Mouse (Mus musculus) large intestine, adult 2 months (tissue): ENCODE data around the gene Slc5a6. TPM values are rescaled to one million over a fixed set of nuclear protein-coding genes. Genes with fewer than 3 reads are reported as not detected.
A peak's percentile ranks its signal among the peaks of the same experiment; 100 is the strongest.
"Not testable (repeated sequence)": the region's sequence is repeated elsewhere in the genome, so short reads cannot be mapped to it uniquely, and the experiment has no call there.

Experiments
- DNase-seq: peaks from one replicate; pipeline ENCODE4 v3.0.0-alpha.2; 2012; ENCODE audit warnings: low read depth, low spot score
- WGBS: fragments of 180-500 bp; shearing (Covaris S2); methylation state at CpG from one replicate; pipeline ENCODE4 v1.1.7; 2018; 5-methylcytosine and 5-hydroxymethylcytosine counted together
- polyA plus RNA-seq: library from polyadenylated mRNA; depleted of rRNA; stranded (reverse); fragments of >200 nt; gene quantifications from 2 replicates; pipeline ENCODE4 v1.2.3, GENCODE M21; 2012

Slc5a6 gene
- polyA plus RNA-seq, 1 experiment = 73.4 TPM

GRCm38 (mm10) chr5:31071059-31071458, 22.3 kb upstream of the Slc5a6 start:
- 75% methylated on average over 2 of the region's 2 CpGs for WGBS
- DNase-seq = no peak

GRCm38 (mm10) chr5:31069810-31070209, 21.1 kb upstream of the Slc5a6 start:
- DNase-seq = no peak
- 99% methylated on average over 3 of the region's 3 CpGs for WGBS

DNA sequence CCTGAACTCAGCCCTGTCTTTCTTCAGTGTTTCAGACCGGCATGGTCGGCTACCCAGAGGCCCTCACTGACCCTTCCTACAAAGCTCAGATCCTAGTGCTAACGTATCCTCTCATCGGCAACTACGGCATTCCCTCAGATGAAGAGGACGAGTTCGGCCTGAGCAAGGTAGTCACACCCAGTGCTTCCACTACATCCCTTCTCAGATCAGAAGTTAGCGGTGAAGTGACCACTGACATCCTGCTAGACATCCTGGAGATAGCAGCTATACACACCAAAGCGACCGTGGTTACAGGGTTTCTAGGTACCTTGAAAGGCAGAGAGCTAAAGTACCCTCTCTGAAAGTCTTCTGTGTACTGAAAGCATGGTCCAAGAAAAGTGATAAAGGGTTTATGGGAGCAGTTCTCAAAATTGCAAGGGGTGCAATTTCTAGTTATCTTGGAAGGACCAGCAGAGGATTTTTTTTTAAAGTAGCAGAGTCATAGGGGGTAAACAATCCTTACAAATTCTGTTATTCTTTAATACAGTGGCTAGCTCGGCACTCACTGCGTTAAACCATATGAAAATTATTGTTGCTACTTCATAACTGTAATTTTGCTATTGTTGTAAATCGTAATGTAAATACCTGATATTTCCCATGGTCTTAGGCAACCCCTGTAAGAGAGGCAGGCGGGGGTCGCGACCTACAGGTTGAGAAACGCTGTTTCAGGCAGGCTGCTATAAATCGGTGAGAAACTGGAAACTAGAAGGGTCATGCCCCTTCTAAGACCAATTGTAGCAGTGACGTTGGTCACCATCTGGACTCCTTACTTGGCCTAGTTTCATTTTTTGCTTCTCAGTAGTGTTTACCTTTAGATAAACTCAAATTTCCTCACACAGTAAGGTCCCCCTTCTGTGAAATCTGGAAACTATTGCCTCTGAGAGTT, 6.8 kb upstream of the Slc5a6 start:
- 26% methylated on average over 19 of the region's 19 CpGs for WGBS
- DNase-seq = no peak

DNA sequence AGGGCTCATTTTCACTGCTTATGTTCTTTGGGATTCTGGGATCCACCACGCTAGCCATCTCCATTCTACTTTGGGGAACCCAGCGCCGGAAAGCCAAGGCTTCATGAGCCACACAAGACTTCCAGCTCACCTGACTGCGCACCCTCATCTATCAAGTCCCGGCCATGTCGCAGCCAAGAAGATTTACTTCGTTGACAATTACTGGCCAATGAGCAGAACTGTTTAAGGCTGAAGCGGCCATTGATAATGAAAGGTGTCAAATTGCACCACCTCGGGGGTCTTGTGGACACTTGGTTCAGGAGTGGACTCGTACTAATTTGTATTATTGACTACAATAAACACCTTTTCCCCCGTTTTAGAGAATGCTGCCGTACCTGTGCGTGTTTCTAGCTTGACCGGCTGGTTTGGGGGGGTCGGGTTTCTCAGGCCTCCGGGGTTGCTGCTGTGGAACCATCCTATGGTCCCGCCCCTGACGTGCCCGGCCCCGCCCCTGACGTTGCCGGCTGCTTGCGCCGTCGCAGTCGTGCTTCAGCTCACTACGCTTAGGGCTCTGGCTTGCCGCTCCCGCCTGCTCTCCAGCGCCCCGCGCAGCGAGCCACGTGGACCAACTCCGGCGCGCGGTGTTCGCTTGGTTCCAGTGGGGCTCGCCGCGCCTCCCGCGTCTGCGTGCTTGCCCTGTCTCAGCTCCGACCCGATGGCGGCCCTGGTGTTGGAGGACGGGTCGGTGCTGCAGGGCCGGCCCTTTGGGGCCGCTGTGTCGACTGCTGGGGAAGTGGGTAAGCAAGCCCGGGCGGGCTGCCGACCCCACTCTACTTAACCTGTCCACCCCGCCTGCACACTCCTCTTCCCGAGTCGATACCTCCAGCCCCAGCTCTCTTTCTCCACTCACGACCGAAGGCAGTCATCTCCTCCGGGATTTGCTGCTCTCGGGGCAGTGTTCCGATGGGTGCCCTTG, 5.8 kb upstream of the Slc5a6 start, which contains the start of gene Cad:
Gene Cad, plus strand, starts transcription at position 520 of the 955 bp plus-strand sequence.
- peak; percentile 63 for DNase-seq
- WGBS = 3% methylated on average over 64 of the region's 64 CpGs

DNA sequence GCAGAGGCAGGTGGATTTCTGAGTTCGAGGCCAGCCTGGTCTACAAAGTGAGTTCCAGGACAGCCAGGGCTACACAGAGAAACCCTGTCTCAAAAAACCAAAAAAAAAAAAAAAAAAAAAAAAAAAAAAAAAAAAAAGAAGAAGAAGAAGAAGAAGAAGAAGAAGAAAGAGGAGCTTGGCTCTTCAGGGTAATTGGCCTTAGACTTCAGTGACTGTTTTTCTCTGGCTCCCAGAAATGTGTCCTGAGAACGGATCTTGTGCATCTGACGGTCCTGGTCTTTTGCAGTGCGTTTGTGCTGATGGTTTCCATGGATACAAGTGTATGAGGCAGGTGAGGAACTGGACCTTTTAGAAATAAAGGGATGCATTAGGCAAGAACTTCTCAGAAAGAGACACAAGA, 5.0 kb upstream of the Slc5a6 start:
- DNase-seq = not testable (repeated sequence)
- WGBS = 86% methylated on average over 4 of the region's 4 CpGs

DNA sequence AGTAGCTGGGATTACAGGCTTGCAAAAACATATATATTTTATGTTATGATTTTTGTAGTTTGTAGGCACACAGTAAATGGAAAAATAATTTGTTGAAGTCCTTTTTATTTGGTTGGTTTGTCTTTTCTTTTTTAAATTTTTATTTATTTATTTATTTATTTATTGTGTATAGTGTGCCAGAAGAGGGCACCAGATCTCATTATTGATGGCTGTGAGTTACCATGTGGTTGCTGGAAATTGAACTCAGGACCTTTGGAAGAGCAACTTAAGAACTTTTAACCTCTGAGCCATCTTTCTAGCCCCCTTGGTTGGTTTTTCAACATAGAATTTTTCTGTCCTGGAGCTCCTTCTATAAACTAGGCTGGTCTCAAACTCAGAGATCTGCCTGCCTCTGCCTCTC, 1.7 kb upstream of the Slc5a6 start:
- no peak for DNase-seq

GRCm38 (mm10) chr5:31047848-31048762, 619 bp downstream of the Slc5a6 start, which contains the start of gene Atraid:
Atraid (plus strand) TSS chr5:31048312.
- WGBS = under 1% methylated on average over 73 of the region's 73 CpGs
- peak; percentile 91 for DNase-seq

- no peak for DNase-seq
- 47% methylated on average over 5 of the region's 5 CpGs for WGBS
Measured at GRCm38 (mm10) chr5:31047074-31047473, 1.6 kb downstream of the Slc5a6 start.

DNA sequence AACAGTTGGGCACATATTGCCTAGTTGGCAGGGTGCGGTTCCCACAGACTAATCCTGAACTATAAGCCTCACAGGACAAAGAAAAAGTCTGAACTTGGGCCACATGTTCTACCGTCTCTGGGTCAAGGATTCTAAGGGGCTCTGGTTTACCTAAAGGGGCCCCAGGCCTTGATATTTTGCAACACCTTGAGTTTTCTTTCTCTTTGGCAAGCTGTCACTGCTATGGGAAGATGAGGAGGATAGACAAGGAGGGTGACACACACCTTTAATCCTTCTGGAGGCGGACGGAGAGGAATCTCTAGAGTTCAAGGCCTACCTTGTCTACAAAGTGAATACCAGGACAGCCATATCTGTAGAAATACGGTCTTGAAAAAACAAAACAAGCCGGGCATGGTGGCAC, 2.3 kb downstream of the Slc5a6 start:
- 72% methylated on average over 6 of the region's 6 CpGs for WGBS
- no peak for DNase-seq

GRCm38 (mm10) chr5:31038171-31038845, 10.4 kb downstream of the Slc5a6 start:
- no peak for DNase-seq

DNA sequence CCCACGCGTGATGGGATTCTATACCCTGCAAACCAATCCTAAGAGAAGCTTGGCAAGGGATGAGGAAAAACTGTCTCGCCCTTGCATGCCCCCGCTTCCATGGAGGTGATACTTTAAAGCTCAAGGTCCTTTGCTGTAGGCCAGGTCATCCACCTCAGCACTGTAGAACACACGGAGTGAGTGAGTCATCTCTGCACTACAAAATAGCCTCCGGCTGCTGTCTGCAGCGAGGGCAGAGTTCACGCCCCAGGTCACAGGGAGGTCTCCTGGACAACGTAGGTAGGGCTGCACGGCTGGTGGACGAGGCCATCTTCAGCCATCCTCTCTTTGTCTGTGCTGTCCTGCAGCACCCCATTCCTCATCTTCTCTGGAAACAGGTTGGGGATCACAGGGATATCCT, 12.2 kb downstream of the Slc5a6 start:
- not testable (repeated sequence) for DNase-seq
- WGBS = 78% methylated on average over 11 of the region's 11 CpGs

More at GRCm38 (mm10) chr5:31038171-31038845, 10.4 kb downstream of the Slc5a6 start:
- WGBS = 83% methylated on average over 7 of the region's 7 CpGs

DNA sequence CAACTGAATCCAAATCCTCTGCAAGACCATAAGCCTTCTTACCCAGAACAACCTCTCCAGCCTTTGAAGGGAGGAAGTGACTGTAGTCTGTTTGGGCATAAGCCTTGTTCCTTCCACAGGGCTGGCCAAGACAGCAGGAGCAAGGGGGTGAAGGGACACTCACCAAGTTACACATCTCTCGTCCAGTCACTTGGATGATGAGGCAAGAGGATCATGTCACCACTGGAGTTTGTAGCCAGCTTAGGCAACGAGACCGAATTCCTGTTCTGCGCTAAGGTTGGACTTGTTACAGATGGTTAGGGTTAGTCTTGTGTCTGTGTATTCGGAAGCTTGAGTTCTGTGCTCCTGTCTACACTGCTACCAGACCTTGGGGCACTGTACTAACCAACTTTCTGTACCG, 14.1 kb downstream of the Slc5a6 start:
- 90% methylated on average over 6 of the region's 6 CpGs for WGBS
- no peak for DNase-seq

DNA sequence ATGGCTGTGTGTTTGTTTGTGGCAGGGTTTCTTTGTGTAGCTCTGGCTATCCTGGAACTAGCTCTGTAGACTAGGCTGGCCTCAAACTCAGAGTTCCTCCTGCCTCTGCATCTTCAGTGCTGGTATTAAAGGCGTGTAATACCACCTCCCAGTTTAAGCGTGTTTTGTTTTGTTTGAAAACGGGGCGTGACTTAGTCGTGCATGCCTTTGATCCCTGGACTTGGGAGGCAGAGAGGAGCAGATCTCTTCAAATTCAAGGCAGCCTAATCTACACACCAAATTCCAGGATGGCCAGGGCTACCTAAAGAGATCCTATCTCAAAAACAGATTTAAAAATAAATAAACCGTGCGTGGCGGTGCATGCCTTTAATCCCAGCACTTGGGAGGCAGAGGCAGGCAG, 17.2 kb downstream of the Slc5a6 start:
- WGBS = 64% methylated on average over 8 of the region's 8 CpGs
- DNase-seq = no peak

DNA sequence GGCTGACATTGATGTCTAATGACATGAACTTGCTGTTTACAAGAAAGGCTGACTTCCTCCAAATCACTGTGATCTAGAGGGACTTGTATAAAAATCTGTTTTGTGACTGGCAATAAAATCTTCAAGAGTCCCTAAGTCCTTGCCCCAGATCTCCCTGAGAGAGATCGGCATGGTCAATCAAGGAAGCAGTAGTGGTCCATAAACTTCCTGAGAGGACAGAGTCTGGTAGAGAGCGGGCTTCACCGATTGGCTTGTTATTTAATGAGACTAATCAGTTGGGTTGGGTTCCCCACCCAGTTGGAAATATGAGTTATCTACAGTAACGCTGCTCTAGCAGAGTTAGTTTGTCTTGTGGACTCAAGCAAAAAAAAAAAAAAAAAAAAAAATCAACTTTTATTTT, 17.8 kb downstream of the Slc5a6 start:
- 33% methylated on average over 4 of the region's 4 CpGs for WGBS
- DNase-seq = peak; percentile 55

DNA sequence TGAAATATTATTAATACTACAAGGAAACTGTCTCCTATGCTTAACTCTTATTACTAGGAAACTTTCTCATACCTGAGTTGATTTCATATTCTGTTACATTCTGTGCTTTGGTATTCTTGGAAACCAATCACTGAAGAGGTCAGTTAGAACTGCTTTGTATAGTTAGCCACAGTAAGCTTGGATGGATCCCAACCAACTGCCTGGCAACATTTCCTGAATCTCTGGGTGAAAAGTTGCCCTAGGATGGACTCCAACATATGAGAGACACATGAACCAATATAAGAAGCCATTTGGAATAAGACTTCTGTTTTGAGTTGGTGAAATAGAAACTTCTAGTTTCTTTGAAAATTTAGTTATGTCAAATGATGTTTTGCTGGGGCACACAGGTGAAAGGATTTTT, 24.1 kb downstream of the Slc5a6 start:
- DNase-seq = no peak

DNA sequence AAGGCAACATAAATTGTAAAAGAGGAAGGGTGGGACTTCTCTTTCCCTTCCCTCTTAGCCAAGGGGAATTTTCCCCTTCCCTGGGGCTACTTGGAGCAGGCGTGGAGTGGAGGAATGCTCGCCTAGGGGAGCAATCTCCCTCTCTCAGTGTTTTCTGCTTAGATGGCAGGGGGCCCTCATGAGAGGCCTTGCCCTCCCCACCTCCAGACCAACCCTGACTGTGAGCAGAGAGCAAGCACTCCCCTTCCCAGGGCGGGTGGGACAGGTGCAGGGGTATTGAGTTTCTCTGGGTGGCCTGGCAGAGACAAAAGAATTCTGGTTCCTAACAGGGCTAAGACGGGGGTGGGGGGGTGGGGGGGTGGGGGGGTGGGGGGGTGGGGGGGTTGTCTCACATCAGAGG, 25.5 kb downstream of the Slc5a6 start:
- DNase-seq = no peak
- WGBS = 54% methylated on average over 4 of the region's 4 CpGs

- 53% methylated on average over 1 of the region's 1 CpGs for WGBS
- DNase-seq = no peak
Measured at GRCm38 (mm10) chr5:31022690-31023089, 26.0 kb downstream of the Slc5a6 start.

GRCm38 (mm10) chr5:31021790-31022189, 26.9 kb downstream of the Slc5a6 start:
- not testable (repeated sequence) for DNase-seq
- WGBS = 69% methylated on average over 5 of the region's 5 CpGs

GRCm38 (mm10) chr5:31015913-31016312, 32.8 kb downstream of the Slc5a6 start:
- WGBS = 33% methylated on average over 2 of the region's 2 CpGs
- DNase-seq = no peak
